Mouse (Mus musculus): ENCODE data around the gene Cep170b. TPM values are rescaled to one million over a fixed set of nuclear protein-coding genes. Genes with fewer than 3 reads are reported as not detected.

Gene Cep170b
- polyA plus RNA-seq, 1 experiment from 2014 or later, result 7.0 TPM

DNA sequence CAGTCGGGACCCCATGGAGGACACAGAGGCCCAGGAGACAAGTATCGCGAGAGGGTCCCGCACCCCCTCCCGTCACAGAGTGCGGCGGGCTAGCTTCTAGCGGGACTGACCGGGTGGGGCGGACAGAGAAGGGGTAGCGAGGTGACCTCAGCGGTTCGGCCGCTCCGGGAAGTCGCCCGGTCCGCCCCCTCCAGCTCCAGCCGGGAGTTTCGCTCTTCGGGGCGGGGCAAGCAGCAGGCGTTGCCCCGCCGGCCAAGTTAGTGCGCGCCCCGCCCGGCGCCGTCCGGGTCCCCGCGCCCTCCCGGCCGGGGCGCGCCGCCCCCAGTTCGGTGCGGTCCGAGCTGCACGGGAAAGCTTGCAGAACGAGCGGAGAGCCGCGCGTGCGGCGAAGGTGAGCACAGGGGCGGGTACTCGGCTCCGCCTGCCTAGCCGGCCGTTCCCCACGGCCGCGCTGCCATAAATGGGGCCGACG, 41.7 kb upstream of the Cep170b start, which contains the start of gene Zbtb42:
TSS of gene Zbtb42 (plus strand) at position 274 of the 472 bp plus-strand sequence.
- Histone ChIP-seq H3K9ac (peak within 1 kb of the TSS; percentile 76), H3K36me3 (peaks cover 9% of the 10 kb centered on the region; the same call in 1 of the 2 replicates), H3K9me3 (replicated peaks) (no peaks in the 10 kb centered on the region), H3K27ac (ENCODE audit: poor library complexity, severe bottlenecking) (peak within 1 kb of the TSS; percentile 73), H3K27me3 (replicated peaks) (peaks cover 41% of the 10 kb centered on the region), H3K4me3 (peak within 1 kb of the TSS; percentile 80), H3K4me1 (replicated peaks) (peaks cover 34% of the 10 kb centered on the region), H3K4me2 (peak within 1 kb of the TSS; percentile 95)
- under 1% methylated on average over 58 of the region's 60 CpGs for WGBS
- peak; percentile 28; the same call in 1 of the 2 replicates for ATAC-seq (ENCODE audit: insufficient number of reproducible peaks, low FRiP score)

DNA sequence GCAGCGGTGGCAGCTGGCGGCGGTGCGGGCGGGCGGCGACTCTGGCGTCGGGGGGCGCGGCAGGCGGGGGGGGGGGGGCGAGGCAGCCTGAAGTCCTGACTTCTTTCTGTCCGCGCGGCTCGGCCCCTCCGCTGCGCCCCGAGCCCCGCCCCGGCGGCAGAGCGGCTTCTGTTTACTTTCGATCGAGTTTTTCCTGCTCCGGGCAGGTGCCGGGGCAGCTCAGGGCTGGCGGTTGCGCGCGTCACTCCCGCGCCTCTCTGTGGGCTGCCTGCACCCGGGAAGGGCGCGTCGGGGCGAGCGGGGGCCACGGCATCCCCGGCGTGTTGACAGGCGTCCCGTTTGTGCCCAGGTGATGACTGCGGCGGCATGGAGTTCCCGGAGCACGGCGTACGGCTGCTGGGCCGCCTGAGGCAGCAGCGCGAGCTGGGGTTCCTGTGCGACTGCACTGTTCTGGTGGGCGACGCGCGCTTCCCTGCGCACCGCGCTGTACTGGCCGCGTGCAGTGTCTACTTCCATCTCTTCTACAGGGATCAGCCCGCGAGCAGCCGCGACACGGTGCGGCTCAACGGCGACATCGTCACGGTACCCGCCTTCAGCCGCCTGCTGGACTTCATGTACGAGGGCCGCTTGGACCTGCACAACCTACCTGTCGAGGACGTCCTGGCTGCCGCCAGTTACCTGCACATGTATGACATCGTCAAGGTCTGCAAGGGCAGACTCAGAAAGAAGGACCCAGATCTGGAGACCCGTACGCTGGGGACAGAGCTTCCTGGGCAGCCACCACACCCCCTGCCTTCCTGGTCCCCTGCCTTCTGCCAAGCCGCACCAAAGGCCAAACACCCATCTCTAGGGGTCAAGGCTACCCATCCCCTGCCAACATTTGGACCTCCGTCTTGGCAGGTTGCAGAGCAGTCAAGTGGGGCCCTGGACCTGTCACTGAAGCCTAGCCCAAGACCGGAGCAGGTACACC, 40.9 kb upstream of the Cep170b start:
- H3K9ac ChIP-seq, result peak overlapping the region; percentile 76
- 4% methylated on average over 80 of the region's 87 CpGs for WGBS
- peak overlapping the region; percentile 95 for H3K4me2 ChIP-seq
- peaks cover 9% of the 10 kb centered on the region; the same call in 1 of the 2 replicates for H3K36me3 ChIP-seq
- H3K27me3 ChIP-seq (replicated peaks), result peaks cover 41% of the 10 kb centered on the region
- no peaks in the 10 kb centered on the region for H3K9me3 ChIP-seq (replicated peaks)
- peaks cover 34% of the 10 kb centered on the region for H3K4me1 ChIP-seq (replicated peaks)
- H3K4me3 ChIP-seq, result peak overlapping the region; percentile 80
- ATAC-seq (ENCODE audit: insufficient number of reproducible peaks, low FRiP score), result peak; percentile 16; the same call in 1 of the 2 replicates
- peak overlapping the region; percentile 73 for H3K27ac ChIP-seq (ENCODE audit: poor library complexity, severe bottlenecking)

DNA sequence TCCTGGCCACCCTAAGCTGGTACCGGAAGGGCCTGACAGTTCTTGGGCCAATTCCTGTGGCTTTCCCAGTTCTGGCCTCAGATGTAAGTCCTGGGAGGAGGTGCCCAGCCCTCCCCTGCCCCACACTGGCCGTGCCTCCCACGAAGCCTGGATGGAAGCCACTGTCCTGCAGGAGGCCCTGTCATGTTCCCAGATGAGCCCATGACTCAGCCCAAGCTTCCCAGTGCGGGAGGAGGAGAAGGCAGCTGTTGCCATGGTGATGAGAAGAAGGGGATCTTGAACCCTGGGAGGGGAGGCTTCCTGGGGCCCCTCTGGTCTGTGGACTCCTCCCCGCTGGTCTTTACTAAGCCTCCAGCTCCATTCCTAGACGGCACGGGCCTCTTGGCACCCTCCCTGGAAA, 36.9 kb upstream of the Cep170b start:
- no peak overlapping the region for H3K4me3 ChIP-seq
- no peak overlapping the region for H3K27ac ChIP-seq (ENCODE audit: poor library complexity, severe bottlenecking)
- H3K4me2 ChIP-seq, result no peak overlapping the region
- H3K27me3 ChIP-seq (replicated peaks), result peaks cover 41% of the 10 kb centered on the region
- no peak for ATAC-seq (ENCODE audit: insufficient number of reproducible peaks, low FRiP score)
- peaks cover 6% of the 10 kb centered on the region; the same call in 1 of the 2 replicates for H3K4me1 ChIP-seq (replicated peaks)
- WGBS, result 53% methylated on average over 7 of the region's 7 CpGs
- H3K9me3 ChIP-seq (replicated peaks), result no peaks in the 10 kb centered on the region
- peaks cover 16% of the 10 kb centered on the region for H3K36me3 ChIP-seq
- H3K9ac ChIP-seq, result no peak overlapping the region

DNA sequence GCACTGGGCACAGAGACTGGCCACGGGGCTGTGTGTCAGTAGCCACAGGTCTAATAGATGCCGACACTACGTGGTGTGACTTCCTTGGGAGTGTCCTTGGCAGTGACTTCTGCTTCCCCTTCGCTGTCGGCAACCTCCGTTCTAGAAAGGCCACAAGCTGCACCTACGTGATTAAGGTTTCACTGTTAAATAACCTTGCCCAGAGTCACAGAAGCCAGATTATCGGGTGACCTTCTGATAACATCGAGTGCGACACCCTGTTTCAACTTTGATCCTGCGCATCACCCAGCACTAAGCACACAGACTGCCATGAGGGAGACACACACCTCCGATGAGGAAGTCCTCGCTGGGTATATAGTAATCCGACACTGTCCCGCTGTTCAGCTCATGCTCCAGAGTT, 31.8 kb upstream of the Cep170b start:
- no peak overlapping the region for H3K9ac ChIP-seq
- no peaks in the 10 kb centered on the region for H3K9me3 ChIP-seq (replicated peaks)
- 53% methylated on average over 15 of the region's 15 CpGs for WGBS
- no peak overlapping the region for H3K27ac ChIP-seq (ENCODE audit: poor library complexity, severe bottlenecking)
- H3K4me3 ChIP-seq, result no peak overlapping the region
- no peak overlapping the region for H3K4me2 ChIP-seq
- peaks cover 9% of the 10 kb centered on the region for H3K4me1 ChIP-seq (replicated peaks)
- peaks cover 7% of the 10 kb centered on the region; the same call in 1 of the 2 replicates for H3K36me3 ChIP-seq
- ATAC-seq (ENCODE audit: insufficient number of reproducible peaks, low FRiP score), result no peak
- no peaks in the 10 kb centered on the region; the same call in 1 of the 2 replicates for H3K27me3 ChIP-seq (replicated peaks)

DNA sequence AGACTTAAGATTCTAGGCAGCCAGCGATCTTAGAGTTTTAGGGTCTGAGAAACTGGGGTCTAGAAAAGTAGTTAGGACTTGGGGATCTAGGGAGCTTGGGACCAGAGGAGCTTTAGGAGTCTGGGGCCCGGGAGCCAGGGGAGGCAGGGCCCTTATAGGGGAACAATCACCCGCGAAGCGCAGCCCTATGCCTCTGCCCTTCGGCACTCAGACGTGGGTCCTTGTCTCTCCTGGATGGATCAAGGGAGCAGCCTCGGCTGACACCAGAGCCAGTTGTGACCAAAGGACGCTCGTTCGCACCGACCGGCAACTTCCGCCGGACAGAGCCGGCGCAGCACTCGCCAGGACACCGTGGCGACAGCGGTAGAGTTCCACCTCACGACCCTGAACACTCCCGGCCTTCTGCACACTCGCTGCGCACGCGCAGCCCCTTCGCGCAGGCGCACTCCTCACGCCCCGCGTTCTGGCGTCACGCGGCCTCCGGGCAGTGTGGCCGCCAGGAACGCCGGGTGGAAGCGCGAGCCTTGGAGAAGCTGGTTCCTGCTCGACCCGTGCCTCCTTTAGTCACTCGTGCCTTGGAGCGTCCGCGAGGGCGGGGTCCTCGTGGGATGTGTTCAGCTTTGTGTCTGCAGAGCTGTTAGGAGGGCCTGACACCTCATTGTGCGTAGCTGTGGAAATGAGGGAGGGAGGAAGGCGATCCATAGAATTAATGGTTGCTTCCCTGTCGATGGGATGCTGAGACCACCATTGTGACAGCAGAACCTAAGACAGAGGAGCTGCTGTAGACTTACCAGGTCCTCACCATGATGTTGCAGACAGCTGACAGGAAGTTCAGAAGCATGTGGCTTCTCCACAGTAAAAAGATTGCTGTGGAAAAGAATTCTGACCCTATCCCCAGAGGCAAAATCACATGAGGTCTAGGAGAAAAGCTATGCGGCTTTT, 26.8 kb upstream of the Cep170b start:
- WGBS, result 3% methylated on average over 54 of the region's 54 CpGs

DNA sequence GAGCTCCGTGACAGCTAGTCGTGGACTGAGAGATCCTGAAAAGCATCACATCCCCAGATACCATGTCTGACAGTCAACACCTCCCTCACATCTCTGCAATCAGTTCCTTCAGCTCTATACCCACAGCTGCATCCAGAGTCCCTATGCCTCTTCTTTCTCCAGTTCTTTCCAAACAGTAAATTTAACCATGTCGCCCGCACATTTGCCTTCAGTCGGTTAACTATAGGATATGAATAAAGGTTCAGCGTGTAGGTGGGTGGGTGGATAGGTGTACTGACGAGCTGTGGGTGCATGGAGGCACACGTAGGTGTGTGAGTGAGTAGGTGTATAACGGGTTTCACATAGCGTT, 26.2 kb upstream of the Cep170b start:
- WGBS, result 81% methylated on average over 10 of the region's 10 CpGs
- Histone ChIP-seq H3K36me3 (no peaks in the 10 kb centered on the region), H3K27ac (ENCODE audit: poor library complexity, severe bottlenecking) (no peak overlapping the region), H3K27me3 (replicated peaks) (peaks cover 26% of the 10 kb centered on the region), H3K4me3 (peak overlapping the region; percentile 75), H3K9me3 (replicated peaks) (no peaks in the 10 kb centered on the region), H3K9ac (peak overlapping the region; percentile 92), H3K4me2 (peak overlapping the region; percentile 92), H3K4me1 (replicated peaks) (peaks cover 15% of the 10 kb centered on the region)
- ATAC-seq (ENCODE audit: insufficient number of reproducible peaks, low FRiP score), result no peak

More for the DNA sequence above, 26.8 kb upstream of the Cep170b start:
- Histone ChIP-seq H3K4me2 (peak overlapping the region; percentile 92), H3K4me3 (peak overlapping the region; percentile 75), H3K27me3 (replicated peaks) (peaks cover 21% of the 10 kb centered on the region), H3K9ac (peak overlapping the region; percentile 92), H3K36me3 (no peaks in the 10 kb centered on the region), H3K27ac (ENCODE audit: poor library complexity, severe bottlenecking) (peak overlapping the region; percentile 77), H3K4me1 (replicated peaks) (peaks cover 15% of the 10 kb centered on the region), H3K9me3 (replicated peaks) (no peaks in the 10 kb centered on the region)
- peak; percentile 92 for ATAC-seq (ENCODE audit: insufficient number of reproducible peaks, low FRiP score)

DNA sequence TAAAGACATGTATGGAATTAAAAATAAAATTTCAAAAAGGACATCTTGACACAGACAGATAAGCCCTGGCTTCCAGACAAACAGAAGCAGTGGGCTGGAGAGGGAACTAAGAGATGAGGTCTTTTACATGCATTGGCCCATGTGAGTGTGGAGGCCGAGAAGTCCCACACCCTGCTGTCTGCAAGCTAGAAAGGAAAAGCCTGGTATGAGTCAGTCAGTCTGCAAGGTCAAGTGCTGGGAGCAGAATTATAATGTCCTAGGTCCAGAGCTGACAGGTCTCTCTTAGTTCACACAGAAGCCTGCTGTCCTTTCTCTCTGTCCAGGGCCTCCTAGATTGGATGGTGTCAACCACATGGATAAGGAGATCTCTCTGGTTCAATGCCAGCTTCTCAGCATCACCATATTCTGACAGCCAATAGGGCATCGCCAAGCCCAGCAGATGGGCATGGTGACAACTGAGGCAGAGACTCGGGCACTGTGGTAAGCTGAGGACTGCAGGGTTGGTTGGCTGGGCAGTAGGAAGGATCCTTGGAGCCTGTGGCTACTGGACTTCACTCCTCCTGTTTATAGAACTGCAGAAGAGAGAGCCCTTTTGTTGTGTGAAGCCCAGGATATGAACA, 23.3 kb upstream of the Cep170b start:
- WGBS, result 70% methylated on average over 3 of the region's 3 CpGs

DNA sequence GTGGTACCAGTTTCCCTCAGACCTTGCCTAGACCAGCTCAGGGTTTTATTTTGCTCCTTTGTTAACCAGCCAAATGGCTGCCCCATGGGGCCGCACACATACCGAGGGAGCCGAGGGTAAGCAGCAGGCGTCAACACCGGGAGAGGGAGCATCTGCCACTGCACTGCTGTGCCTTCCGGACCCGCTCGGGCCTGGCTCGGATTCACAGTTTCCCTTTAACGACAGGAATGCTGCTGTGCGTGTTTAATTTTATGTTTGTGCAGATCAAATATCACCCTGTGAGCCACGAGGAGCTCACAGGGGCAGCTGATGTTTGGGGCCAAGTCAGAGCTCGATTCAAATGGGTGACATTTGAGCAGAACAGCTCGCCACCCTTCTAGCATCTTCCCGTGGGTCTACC, 19.7 kb upstream of the Cep170b start:
- no peaks in the 10 kb centered on the region for H3K9me3 ChIP-seq (replicated peaks)
- H3K27ac ChIP-seq (ENCODE audit: poor library complexity, severe bottlenecking), result no peak overlapping the region
- H3K27me3 ChIP-seq (replicated peaks), result peaks cover 63% of the 10 kb centered on the region
- WGBS, result 7% methylated on average over 15 of the region's 15 CpGs
- H3K4me3 ChIP-seq, result peak overlapping the region; percentile 19
- no peak for ATAC-seq (ENCODE audit: insufficient number of reproducible peaks, low FRiP score)
- H3K4me1 ChIP-seq (replicated peaks), result peaks cover 12% of the 10 kb centered on the region
- H3K4me2 ChIP-seq, result peak overlapping the region; percentile 52
- H3K9ac ChIP-seq, result peak overlapping the region; percentile 13; the same call in 1 of the 2 replicates
- no peaks in the 10 kb centered on the region for H3K36me3 ChIP-seq

More for the DNA sequence above, 23.3 kb upstream of the Cep170b start:
- Histone ChIP-seq H3K4me1 (replicated peaks) (peaks cover 27% of the 10 kb centered on the region), H3K9ac (no peak overlapping the region), H3K27ac (ENCODE audit: poor library complexity, severe bottlenecking) (no peak overlapping the region), H3K36me3 (no peaks in the 10 kb centered on the region), H3K27me3 (replicated peaks) (peaks cover 54% of the 10 kb centered on the region), H3K4me3 (no peak overlapping the region), H3K4me2 (no peak overlapping the region), H3K9me3 (replicated peaks) (no peaks in the 10 kb centered on the region)
- ATAC-seq (ENCODE audit: insufficient number of reproducible peaks, low FRiP score), result no peak

DNA sequence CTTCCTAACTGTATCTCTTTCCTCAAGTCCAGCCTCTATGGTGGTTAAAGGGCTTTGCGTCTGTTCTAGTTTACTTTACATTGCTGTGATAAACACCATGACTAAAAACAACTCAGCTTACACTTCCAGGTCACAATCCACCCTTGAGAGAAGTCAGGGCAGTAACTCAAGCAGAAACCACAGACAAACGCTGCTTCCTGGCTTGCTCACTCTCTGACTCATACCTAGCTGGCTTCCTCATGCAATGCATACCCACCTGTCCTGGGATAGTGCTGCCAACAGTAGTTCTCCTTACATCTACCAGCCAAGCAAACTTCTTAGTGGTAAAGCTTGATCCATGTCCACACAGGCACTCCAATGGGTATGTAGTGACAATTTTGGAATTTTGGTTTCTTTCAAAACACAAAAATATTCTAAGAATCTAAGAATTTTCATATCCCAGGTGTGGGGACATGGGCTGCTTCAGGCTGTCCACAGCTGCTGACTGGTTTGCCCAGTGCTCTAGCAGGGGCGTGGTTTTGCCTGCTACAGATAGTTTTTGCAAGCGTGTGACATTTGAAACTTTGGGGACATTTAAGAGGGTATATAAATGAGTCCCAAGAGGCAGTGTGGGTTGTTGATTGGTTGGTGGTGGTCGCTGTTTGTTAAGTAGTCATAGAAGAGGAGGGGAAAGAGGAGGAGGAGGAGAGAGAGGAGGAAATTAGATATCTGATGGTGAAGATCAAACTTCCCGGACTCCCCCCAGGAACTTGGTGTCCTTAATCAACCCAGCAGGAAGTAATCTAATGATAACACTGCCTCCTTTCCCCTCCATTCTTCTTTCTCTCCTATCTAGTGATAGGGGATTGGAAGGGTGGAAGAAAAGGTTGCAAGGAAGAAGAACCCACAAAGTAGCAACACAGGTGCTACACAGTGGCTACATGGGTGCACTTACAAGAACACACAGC, 17.6 kb upstream of the Cep170b start:
- no peak for ATAC-seq (ENCODE audit: insufficient number of reproducible peaks, low FRiP score)
- Histone ChIP-seq H3K4me3 (no peak overlapping the region), H3K36me3 (no peaks in the 10 kb centered on the region), H3K27ac (ENCODE audit: poor library complexity, severe bottlenecking) (no peak overlapping the region), H3K9me3 (replicated peaks) (no peaks in the 10 kb centered on the region), H3K4me2 (no peak overlapping the region), H3K27me3 (replicated peaks) (peaks cover 61% of the 10 kb centered on the region), H3K9ac (no peak overlapping the region), H3K4me1 (replicated peaks) (peaks cover 17% of the 10 kb centered on the region)
- 49% methylated on average over 6 of the region's 6 CpGs for WGBS

Data from heart, embryonic 12.5 days (tissue).